Mouse (Mus musculus) intestine, embryonic 14.5 days (tissue): ENCODE measurements around the gene Vil1. TPM values are rescaled to one million over a fixed set of nuclear protein-coding genes. Genes with fewer than 3 reads are reported as not detected.

Experiments
- ATAC-seq: fragments of 200-750 bp; cut with Nextera tagmentation; replicated peaks from 2 replicates; pipeline ENCODE4 v1.8.0; 2017; ENCODE audit warnings: low read depth, moderate number of reproducible peaks, moderate TSS enrichment, moderate library complexity; ENCODE audit not compliant: low FRiP score, low TSS enrichment
- DNase-seq: peaks from one replicate; pipeline ENCODE4 v3.0.0-alpha.2; 2018; ENCODE audit warnings: low spot score
- H3K27ac ChIP-seq: fragments of 300-500 bp; sonication (generic); 2 replicates; pipeline ENCODE4 v1.5.1; 2014; ENCODE audit warnings: low read depth, mild to moderate bottlenecking, control low read depth
- H3K27me3 ChIP-seq: fragments of 300-500 bp; sonication (generic); replicated peaks from 2 replicates; pipeline ENCODE4 v1.6.1; 2014; ENCODE audit warnings: low read length, control low read depth; ENCODE audit not compliant: control insufficient read depth, insufficient read depth
- H3K36me3 ChIP-seq: fragments of 300-500 bp; sonication (generic); 2 replicates; pipeline ENCODE4 v1.6.1; 2014; ENCODE audit warnings: low read length, control low read depth; ENCODE audit not compliant: control insufficient read depth, insufficient read depth
- H3K4me1 ChIP-seq: fragments of 300-500 bp; sonication (generic); replicated peaks from 2 replicates; pipeline ENCODE4 v1.6.1; 2014; ENCODE audit warnings: low read length, control low read depth, mixed read lengths; ENCODE audit not compliant: control insufficient read depth, insufficient read depth
- H3K4me2 ChIP-seq: fragments of 300-500 bp; sonication (generic); 2 replicates; pipeline ENCODE4 v1.6.1; 2014; ENCODE audit warnings: low read length
- H3K4me3 ChIP-seq: fragments of 300-500 bp; sonication (generic); 2 replicates; pipeline ENCODE4 v1.5.1; 2014; ENCODE audit warnings: low read depth, low read length, control low read depth, mixed read lengths
- H3K9ac ChIP-seq: fragments of 300-500 bp; sonication (generic); 2 replicates; pipeline ENCODE4 v1.6.1; 2014; ENCODE audit warnings: mild to moderate bottlenecking, low read length
- H3K9me3 ChIP-seq: fragments of 300-500 bp; sonication (generic); 2 replicates; pipeline ENCODE4 v1.6.1; 2016; ENCODE audit warnings: low read length, control low read depth; ENCODE audit not compliant: control insufficient read depth
- WGBS: fragments of 180-500 bp; shearing (Covaris S2); extraction: QIAGEN DNeasy Blood & Tissue Kit; methylation state at CpG from one replicate; pipeline ENCODE4 v1.1.7; 2014; 5-methylcytosine and 5-hydroxymethylcytosine counted together
- polyA plus RNA-seq: library from polyadenylated mRNA; unstranded; fragments of >200 nt; fragmentation: Nextera tagmentation; extraction: Ambion mirVana; gene quantifications from 2 replicates; pipeline ENCODE4 v1.2.1, GENCODE M21; 2014

Gene Vil1
- polyA plus RNA-seq = 58.1 and 64.7 TPM in 2 replicates

DNA sequence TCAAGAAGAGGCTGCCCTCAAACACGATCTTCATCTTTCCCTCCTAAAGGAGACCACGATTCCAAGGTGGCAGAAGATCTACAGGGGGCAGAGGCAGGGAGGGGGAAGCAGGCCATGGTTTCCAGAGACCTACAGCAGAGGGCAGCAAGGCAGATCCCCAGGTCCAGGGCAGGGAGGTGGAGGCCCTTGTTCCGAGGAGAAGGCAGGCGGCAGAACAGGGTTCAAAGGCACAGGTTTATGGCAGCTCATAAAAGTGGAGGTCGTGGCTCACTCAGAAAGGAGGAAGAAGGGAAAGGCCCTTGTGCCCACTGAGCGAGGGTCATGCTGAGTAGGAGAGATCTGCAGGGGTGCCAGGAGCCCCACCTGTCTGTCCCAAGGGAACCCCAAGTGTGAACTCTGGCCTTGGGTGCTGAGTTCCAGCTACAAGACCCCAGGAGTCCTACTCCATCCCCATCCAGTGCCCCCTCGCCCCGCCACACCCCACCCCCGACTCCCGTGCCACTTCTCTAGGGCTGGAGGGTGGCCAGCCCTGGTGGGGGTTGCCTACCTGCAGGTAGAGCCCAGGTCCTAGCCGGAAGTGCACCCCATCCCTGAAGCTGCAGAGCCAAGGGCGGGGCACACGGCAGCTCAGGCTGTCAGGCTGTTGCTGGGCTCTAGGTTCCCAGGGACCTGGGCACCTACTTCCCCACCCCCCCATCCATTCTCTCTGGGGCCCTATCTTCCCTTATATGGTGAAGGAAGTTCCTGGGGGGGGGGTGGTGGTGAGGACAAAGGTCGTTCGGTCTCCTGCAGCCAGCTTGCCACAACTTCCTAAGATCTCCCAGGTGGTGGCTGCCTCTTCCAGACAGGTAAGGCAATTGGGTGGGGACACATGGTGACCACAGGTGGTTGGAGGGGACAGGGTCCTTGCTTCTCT is at the start of gene Vil1:
Gene Vil1, plus strand, starts transcription at position 788 of the 916 bp plus-strand sequence.
- Histone ChIP-seq H3K27me3 (no peaks in the 10 kb centered on the region), H3K4me1 (no peaks in the 10 kb centered on the region), H3K27ac (peak within 1 kb of the TSS; percentile 70), H3K4me2 (peak within 1 kb of the TSS; percentile 42), H3K9me3 (no peaks in the 10 kb centered on the region), H3K36me3 (no peaks in the 10 kb centered on the region), H3K4me3 (peak within 1 kb of the TSS; percentile 24), H3K9ac (peak within 1 kb of the TSS; percentile 32)
- DNase-seq (peak; percentile 74), ATAC-seq (peak; percentile 89)
- 29% methylated on average over 15 of the region's 15 CpGs for WGBS

DNA sequence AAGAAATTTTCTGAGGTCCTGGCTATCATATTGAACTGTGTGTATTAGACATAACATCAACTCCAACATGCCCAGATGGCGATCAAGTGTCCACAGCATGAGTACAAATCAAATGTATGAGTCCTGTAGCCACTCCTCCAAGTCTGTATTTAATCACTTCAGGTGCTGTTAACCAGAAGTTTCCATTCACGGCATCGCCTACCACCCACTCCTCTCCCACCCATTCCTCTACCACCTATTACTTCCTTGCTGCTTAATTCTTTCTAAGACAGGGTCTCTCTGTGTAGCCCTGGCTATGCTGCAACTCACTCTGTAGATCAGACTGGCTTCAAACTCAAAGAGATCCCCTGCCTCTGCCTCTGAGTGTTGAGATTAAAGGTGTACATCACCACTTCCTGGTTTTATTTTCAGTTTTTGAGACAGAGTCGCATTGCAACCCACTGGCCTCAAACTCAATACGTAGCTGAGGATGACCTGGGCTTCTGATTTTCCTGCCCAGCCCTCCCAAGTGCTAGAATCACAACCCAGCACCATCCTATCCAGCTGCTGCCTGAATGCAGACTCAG is 49.1 kb upstream of the Vil1 start:
- Histone ChIP-seq H3K4me1 (no peaks in the 10 kb centered on the region), H3K9ac (no peak overlapping the region), H3K27ac (no peak overlapping the region), H3K27me3 (no peaks in the 10 kb centered on the region), H3K4me2 (no peak overlapping the region), H3K36me3 (no peaks in the 10 kb centered on the region), H3K9me3 (no peaks in the 10 kb centered on the region), H3K4me3 (no peak overlapping the region)
- no peak for DNase-seq
- no peak for ATAC-seq
- WGBS = 83% methylated on average over 5 of the region's 5 CpGs

DNA sequence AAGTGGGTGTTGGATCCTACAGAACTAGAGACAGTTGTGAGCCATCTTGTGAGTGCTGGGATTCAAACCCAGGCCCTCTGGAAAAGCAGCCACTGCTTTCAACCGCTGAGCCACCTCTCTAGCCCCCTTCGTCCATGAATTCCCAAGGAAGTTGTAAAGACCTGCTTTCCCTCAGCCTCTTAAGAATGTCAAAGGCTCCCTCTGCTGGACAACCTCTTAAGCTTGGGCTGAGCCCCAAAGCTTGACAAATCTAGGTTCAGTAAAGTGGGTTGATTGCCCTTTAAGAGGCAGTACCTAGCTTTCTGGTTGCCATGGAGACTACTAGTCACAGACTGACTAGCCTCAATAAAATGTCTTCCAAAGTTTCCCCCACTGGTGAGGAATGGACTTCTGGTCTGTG is 47.4 kb upstream of the Vil1 start, which contains the start of gene Catip:
Gene Catip, plus strand, starts transcription at position 297 of the 400 bp plus-strand sequence.
- H3K4me1 ChIP-seq = no peaks in the 10 kb centered on the region
- no peaks in the 10 kb centered on the region for H3K36me3 ChIP-seq
- peak; percentile 76 for DNase-seq
- H3K4me3 ChIP-seq = no peak within 1 kb of the TSS
- H3K9ac ChIP-seq = no peak within 1 kb of the TSS
- no peaks in the 10 kb centered on the region for H3K9me3 ChIP-seq
- no peaks in the 10 kb centered on the region for H3K27me3 ChIP-seq
- no peak within 1 kb of the TSS for H3K4me2 ChIP-seq
- peak; percentile 66 for ATAC-seq
- H3K27ac ChIP-seq = no peak within 1 kb of the TSS
- 4% methylated on average over 2 of the region's 2 CpGs for WGBS

DNA sequence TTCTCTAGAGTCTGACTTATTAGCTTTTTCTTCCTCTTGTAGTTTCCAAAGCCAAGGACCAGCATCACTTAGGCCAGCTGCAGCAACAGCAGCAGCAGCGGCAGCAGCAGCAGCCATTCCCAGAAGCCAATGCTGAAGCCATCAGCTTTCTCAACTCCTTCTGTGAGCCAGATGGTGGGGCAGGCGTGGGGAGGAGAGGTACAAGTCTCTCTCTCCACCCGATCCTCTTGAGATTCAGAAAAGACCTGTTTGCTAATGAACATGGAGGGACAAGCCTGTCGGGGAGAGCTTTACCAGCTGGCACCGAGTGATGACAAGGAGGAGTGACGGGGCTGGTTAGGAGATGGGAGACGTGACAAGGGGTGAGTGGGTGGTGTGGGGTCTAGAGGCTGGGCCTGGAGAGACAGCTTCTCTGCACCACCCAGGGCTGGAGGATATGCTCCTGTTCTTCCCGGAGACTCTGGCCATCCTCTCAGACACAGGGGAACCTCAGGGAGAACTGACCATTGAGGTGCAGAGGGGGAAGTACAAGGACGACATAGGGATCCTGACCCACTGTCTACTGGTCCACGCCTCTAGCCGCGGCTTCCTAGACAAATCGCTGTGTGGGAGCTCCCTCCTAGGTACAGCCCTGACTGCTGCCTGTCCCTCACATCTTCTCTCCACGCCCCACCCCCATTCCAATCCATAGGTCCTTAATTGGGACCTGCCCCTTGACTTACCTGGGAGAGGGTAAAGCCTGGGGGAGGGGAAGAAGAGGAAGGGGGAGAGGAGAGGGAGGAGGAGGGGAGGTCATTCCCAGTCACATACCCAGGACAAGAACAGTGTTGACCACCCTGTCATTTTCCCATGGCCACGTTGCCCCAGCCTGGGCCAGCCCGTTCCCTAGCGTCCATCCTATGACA is 46.6 kb upstream of the Vil1 start:
- H3K9ac ChIP-seq = no peak overlapping the region
- no peak overlapping the region for H3K4me2 ChIP-seq
- H3K27me3 ChIP-seq = no peaks in the 10 kb centered on the region
- H3K4me3 ChIP-seq = no peak overlapping the region
- no peaks in the 10 kb centered on the region for H3K9me3 ChIP-seq
- 56% methylated on average over 17 of the region's 17 CpGs for WGBS
- H3K4me1 ChIP-seq = 0 out of 2 replicates have a peak, but pooled peaks cover under 1% of the 10 kb centered on the region
- DNase-seq = no peak
- H3K27ac ChIP-seq = no peak overlapping the region
- ATAC-seq = peak; percentile 14; the same call in 1 of the 2 replicates
- H3K36me3 ChIP-seq = no peaks in the 10 kb centered on the region

DNA sequence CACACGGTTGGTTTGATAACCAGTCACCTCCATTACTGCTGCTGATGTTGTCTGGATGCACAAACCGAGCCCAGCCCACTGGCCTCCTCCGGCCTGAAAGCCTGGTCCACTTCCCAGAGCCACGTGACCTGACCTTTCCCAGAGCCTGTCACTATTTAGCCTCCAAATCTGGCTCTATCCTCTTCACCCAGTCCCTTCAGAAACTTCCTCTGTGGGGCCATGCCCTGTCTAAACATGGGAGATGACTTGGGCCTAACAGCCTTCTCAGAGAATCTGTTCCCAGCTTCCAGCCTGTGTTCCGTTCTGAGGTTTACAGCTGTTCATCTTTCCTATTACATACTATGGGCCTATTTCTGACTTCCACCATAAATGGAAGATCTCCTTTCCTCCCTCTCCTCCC is 45.7 kb upstream of the Vil1 start:
- 60% methylated on average over 5 of the region's 5 CpGs for WGBS
- Histone ChIP-seq H3K36me3 (no peaks in the 10 kb centered on the region), H3K9me3 (no peaks in the 10 kb centered on the region), H3K4me1 (peaks cover 9% of the 10 kb centered on the region; the same call in 1 of the 2 replicates), H3K4me3 (no peak overlapping the region), H3K4me2 (no peak overlapping the region), H3K27ac (no peak overlapping the region), H3K27me3 (no peaks in the 10 kb centered on the region), H3K9ac (no peak overlapping the region)
- ATAC-seq (no peak), DNase-seq (no peak)

DNA sequence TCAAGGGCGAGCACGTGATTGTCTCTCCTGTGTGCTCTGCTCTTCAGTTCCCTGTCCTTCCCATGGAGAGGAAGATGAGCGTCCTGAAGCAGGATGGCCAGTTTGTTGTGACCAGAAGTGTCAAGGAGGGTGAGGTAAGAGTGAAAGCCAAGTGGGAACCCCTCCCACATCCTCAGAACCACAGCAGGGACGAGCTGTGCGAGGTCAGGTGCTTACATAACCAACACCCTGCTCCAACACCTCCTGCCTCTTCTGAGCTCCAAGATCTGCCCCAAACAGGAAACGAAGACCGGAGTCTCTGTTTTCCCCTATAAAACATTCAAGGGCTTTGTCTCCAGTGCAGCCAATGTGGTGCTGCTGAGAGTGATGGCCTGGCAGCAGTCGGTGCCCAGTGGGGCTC is 44.9 kb upstream of the Vil1 start:
- Histone ChIP-seq H3K4me1 (peaks cover 11% of the 10 kb centered on the region; the same call in 1 of the 2 replicates), H3K27me3 (no peaks in the 10 kb centered on the region), H3K4me3 (no peak overlapping the region), H3K4me2 (no peak overlapping the region), H3K9ac (no peak overlapping the region), H3K27ac (no peak overlapping the region), H3K36me3 (no peaks in the 10 kb centered on the region), H3K9me3 (no peaks in the 10 kb centered on the region)
- DNase-seq (no peak), ATAC-seq (no peak)
- WGBS = 69% methylated on average over 8 of the region's 8 CpGs

DNA sequence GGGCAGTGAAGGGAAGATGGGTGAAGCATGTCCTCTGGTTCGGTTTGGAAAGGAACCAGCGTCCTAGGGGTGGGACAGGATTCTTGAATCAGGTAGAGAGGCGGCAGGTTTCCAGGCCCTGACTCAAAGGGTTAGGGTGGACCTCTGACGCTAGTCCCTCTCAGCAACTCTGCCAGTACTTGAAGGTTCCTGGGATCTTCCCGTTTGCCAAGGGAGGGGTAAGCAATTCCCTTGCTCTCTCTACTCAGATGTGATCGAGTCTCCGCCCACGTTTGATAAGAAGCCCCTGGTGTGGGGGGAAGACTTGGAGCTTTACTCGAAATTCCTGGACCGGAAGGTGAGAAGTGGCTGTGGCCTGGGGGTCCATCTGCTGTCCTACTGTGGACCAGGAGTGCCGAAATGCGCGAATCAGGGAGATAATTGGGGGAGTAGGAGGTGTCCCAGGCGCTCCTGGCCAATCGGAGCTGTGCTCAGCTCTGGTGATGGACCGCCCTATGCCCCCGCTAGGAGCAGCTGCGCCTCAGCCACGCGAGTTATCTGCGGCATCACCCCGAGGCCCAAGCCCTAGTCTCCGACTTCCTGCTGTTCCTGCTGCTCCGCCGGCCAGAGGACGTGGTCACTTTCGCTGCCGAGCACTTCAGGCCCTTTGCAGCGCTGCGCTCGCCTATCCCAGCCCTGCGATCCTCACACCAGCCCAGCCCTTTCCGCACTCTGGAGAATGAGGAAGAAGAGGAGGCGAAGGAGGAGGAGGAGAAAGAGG is 41.1 kb upstream of the Vil1 start:
- Histone ChIP-seq H3K9me3 (no peaks in the 10 kb centered on the region), H3K4me2 (peak overlapping the region; percentile 65), H3K27me3 (no peaks in the 10 kb centered on the region), H3K4me3 (peak overlapping the region; percentile 36), H3K36me3 (no peaks in the 10 kb centered on the region), H3K4me1 (peaks cover 11% of the 10 kb centered on the region; the same call in 1 of the 2 replicates), H3K9ac (peak overlapping the region; percentile 42; the same call in 1 of the 2 replicates), H3K27ac (no peak overlapping the region)
- peak; percentile 84 for ATAC-seq
- 13% methylated on average over 34 of the region's 34 CpGs for WGBS
- peak; percentile 68 for DNase-seq
